Mouse (Mus musculus) mouse embryonic stem cell (cell line): Measurements from ENCODE around the gene Ppm1m.

Experiments used
- in situ Hi-C, 2 experiments: fragments of 300-500 bp; cut with MboI; formaldehyde crosslinking; loops; 1 replicate in 1 of 2; 3 replicates in 1 of 2; pipeline ENCODE4 v1.14.3; 2019 to 2020; ENCODE audit warnings: low sequenced_read_pairs in 2 of 2, low pct_unique_long_range_greater_than_20kb in 1 of 2, mixed read lengths in 1 of 2; ENCODE audit not compliant: unreplicated experiment in 1 of 2

Gene Ppm1m

DNA sequence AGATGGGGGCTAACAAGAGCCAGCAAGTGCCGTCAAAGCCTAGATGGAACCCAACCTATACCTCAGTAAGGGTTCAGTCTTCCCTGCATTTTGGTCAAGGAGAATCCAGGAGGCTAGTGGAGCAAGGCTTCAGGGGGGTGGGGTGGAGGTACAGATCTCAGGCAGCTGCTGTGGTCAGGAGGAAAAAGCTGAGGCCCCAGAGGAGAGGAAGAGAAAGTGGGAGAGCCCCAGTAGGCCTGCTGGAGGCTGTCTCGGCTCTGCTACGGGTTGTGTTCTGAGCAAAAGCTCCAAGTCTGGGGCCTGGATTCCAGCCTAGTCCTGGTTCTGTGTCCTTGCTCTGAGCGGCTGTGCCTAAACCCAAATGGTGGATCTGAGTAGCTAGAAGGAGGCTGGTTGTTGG is 23.4 kb upstream of the Ppm1m start:
- in situ Hi-C loops: no loop called here

DNA sequence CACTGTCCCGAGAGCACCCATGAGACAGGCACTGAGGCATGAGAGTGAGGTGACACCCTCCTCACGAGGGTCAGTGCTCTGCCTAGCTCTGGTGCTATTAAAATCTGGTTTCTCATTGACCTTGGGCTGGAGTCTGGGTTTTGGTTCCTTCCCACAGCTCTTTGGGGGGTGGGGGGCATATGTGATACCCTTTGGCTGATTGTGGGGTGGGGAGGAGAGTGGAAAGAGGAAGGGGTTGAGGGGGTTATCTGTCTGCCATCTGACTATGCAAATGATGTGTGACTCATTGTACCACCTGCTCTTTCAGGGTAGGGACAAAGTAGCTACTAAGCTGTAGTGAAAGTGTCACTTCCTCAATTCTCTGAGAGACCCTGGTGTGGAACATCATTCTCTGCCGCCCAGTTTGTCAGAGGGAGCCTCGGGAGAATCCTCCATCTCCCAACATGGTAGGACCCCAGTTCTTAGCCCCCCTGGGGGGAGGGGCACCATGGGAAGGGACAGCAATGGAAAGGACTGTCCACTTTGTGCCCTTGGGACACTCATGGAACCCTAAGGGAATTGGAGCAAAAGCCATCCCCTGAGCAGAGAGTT is 22.8 kb upstream of the Ppm1m start, which contains the start of gene Tlr9:
Tlr9 (plus strand) TSS at position 338 of the 591 bp plus-strand sequence.
- in situ Hi-C loops: no loop called here

- in situ Hi-C loops: no loop called here
Measured at GRCm38 (mm10) chr9:106220894-106221523, 21.5 kb upstream of the Ppm1m start.

GRCm38 (mm10) chr9:106216971-106217370 is 17.4 kb upstream of the Ppm1m start:
- in situ Hi-C loops: no loop called here

- in situ Hi-C loops: no loop called here
Measured at GRCm38 (mm10) chr9:106215341-106216125, 16.0 kb upstream of the Ppm1m start.

DNA sequence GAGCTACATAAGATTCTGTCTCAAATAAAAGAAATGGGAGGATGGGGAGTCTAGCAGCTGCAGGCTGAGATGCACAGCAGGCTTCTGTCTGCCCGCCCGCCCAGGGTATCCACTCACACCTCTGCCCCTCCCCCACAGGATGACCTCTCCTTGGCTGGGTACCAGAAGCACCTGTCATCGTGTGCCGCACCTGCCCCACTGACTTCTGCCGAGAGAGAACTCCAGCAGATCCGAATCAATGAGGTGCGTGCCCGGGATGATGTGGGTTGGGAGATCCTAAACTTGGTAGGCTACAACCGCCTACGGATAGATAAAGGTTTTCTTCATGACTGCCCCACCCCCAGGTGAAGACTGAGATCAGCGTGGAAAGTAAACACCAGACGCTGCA is 13.0 kb upstream of the Ppm1m start:
- in situ Hi-C loops: no loop called here

DNA sequence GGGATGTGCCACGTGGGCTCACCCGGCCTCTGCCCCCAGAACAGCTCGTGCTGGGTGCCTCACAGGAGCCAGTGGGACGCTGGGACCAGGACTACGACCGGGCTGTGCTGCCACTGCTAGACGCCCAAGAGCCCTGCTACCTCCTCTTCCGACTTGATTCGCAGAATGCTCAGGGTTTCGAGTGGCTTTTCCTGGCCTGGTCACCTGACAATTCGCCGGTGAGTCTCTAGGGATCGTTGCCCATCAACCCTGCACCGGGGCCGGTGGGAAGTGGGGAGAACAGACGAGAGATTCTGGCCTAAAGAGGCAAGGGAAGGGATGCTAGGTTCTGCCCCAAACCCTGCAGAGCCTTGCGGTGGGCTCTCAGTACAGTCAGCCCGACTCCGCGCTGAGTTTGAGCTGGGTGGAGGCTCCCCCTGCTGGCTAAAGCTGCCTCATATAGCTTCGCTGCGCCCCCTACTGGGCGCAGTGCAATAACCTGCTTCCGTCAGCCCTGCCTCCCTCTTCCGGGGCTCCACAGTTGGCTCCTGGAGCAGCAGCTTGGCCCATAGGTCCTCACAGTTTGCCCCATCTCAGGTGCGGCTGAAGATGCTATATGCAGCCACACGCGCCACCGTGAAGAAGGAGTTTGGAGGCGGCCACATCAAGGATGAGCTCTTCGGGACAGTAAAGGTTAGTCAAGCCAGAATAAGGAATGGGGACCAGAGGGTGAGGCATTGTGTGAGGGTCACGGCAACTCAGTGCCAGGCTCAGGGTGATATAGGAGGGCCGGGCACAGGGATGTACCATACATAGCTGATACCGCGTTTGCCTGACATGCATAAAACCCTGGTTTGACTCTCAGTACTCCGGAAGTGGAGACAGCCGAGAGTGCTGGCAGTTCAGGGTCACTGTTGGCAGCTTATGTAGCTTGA is 12.4 kb upstream of the Ppm1m start:
- in situ Hi-C loops: no loop called here

DNA sequence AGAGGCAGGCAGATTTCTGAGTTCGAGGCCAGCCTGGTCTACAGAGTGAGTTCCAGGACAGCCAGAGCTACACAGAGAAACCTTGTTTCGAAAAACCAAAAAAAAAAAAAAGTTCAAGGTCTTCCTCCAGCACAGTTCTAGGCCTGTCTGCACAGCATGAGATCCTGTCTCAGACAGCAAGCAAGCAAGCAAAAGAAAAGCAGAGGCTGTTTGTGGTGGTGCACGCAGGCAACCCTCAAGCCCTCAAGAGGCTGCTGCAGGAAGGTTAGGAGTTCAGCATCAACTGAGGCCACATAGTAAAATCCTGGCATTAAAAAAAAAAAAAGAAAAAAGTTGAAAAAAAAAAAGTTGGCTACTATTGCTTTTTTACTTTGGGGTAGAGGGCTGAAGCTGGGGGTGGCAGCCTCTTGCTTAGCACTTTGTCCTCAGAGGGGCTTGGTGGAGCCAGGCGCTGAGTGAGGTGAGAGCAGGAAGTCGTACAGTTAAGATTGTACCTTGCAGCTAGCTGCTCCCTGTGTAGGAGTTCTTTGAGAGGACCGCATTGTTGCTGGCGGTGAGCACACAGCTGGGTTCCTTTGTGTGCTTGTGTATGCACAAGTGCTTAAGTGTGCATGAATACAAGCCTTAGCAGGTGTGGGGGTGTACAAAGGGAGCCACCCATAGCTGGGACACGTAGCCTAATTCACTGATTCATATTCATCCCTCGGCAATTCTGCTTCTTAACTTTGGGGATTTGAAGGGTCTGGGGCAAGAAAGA is 11.5 kb upstream of the Ppm1m start:
- in situ Hi-C loops: no loop called here

DNA sequence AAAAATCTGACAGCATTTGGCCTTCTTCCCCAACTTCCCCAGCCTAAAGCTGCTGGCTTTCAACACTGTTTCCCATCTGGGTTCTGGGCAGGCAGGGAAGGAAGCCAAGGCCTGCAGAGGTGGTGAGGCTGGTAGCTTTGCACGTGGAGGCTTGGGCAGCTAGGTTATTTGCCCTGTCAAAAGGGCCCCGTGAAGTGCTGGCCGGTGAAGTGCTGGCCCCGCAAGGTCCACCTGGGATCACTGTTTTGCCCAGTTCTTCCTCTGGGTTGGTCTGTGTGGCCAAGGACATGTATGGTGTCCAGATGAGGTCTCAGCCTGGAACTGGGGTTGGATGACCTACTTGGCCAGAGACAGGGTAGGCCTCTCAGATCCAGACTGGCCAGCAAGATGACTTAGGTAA is 10.4 kb upstream of the Ppm1m start:
- in situ Hi-C loops: no loop called here

- in situ Hi-C loops: no loop called here
Measured at GRCm38 (mm10) chr9:106208181-106208580, 8.6 kb upstream of the Ppm1m start.

GRCm38 (mm10) chr9:106206515-106206914 is 7.0 kb upstream of the Ppm1m start:
- in situ Hi-C loops: no loop called here

- in situ Hi-C loops: no loop called here
Measured at GRCm38 (mm10) chr9:106205713-106206290, 6.3 kb upstream of the Ppm1m start.

DNA sequence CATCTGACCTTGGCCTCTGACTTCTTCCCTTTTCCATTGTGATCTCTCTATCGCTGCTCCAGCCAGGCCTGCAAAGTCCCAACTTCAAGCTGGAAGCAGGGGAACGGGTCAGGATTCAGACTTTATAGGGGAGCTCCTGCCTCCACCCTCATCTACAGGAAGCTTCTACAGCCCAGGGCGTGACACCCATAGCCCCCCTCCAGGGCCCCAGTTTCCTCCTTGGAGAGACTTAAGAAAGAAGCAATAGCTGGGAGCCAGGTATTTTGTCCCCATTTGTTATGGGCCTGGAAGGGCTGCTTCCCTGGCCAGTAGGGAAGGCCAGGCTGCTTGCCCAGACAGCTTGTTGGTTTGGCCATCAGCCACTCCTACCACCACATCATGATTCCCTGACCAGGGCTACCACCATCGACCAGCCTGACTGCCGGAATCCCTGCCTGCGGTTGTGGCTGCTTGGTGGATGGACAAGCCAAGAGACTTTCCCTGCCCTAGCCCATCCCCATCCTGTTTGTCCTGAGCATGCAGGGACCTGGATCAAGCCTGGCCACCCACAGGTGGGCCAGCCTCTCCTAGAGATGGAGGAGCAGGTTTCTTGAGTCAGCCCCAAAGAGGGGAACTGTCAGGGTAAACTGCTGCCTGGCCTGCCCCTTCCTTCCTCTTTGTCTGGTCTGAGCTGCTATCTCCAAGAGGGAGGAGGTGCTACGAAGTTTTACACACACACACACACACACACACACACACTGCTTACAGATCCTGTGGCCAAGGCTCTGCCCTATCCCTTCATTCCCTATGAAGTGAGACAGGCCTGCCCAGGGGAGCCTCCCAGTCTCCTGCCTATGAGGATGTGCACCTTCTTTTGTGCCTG is 4.7 kb upstream of the Ppm1m start:
- in situ Hi-C loops: no loop called here

GRCm38 (mm10) chr9:106202819-106203636 is 3.5 kb upstream of the Ppm1m start, which contains the start of gene Twf2:
Twf2 (plus strand) TSS chr9:106203108.
- in situ Hi-C loops: no loop called here

DNA sequence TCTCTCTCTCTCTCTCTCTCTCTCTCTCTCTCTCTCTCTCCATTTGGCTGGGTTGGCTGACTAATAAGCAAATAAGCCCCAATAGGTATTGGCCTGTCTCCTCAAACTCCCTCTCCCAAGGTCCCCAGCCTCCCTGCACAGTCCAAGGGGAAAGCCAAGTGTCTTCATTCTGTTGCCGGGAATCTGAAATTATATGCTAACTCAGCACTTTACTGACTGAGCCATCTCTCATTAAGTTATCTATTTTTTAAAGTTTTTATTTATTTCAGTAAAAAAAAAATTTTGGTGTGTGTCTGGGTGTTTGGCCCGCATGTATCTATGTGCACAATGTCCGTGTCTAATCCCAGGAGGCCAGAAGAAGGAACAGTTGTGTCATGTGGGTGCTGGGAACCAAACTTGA is 2.3 kb upstream of the Ppm1m start:
- in situ Hi-C loops: no loop called here

DNA sequence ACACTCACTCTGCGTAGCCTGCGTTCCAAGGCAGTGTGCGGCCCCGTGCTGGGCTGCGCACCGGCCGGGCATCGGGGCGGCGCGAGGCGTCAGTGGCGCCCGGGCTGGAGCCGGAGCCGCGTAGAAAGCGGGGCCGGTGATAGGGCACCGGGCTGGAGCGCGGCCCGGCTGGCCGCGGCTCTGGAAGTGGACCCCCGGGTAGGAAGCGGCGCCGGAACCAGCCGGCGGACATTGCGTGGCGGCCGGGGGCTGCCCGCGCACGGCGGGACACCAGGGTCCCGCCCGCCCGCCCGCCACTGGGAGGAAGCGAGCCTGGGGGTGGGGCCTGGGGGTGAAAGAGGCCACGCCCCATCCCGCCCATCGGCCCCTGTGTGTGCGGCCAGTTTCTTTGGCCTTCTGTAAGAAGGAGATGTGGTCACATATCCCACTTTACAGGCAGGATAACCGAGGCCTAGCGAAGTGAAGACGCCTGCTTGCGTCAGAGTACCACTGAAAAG is 536 bp downstream of the Ppm1m start:
- in situ Hi-C loops: loop anchor here in 1 of 2 experiments (25.0 kb wide), 1 partner anchor 638 kb away; no protein-coding TSS in a partner anchor
